Mouse (Mus musculus) left cerebral cortex, postnatal 14 days (tissue): ENCODE data around the gene Ppp1r13l. TPM values are rescaled to one million over a fixed set of nuclear protein-coding genes. Genes with fewer than 3 reads are reported as not detected.

Experiments
- DNase-seq, 2 experiments: peaks; one replicate each; pipeline ENCODE4 v3.0.0; 2021 to 2022; ENCODE audit warnings: low spot score in 2 of 2, mixed read lengths in 1 of 2
- intact Hi-C: fragments of 180-260 bp; cut with DNase I; formaldehyde crosslinking; loops from one replicate; pipeline ENCODE4 v1.15.1; 2025
- total RNA-seq, 2 experiments: library from RNA; stranded (reverse); gene quantifications; 2 replicates each; pipeline ENCODE4 v1.2.3; 2021

Gene Ppp1r13l
- total RNA-seq, 2 experiments from 2014 or later, result 6.0 to 6.7 TPM

DNA sequence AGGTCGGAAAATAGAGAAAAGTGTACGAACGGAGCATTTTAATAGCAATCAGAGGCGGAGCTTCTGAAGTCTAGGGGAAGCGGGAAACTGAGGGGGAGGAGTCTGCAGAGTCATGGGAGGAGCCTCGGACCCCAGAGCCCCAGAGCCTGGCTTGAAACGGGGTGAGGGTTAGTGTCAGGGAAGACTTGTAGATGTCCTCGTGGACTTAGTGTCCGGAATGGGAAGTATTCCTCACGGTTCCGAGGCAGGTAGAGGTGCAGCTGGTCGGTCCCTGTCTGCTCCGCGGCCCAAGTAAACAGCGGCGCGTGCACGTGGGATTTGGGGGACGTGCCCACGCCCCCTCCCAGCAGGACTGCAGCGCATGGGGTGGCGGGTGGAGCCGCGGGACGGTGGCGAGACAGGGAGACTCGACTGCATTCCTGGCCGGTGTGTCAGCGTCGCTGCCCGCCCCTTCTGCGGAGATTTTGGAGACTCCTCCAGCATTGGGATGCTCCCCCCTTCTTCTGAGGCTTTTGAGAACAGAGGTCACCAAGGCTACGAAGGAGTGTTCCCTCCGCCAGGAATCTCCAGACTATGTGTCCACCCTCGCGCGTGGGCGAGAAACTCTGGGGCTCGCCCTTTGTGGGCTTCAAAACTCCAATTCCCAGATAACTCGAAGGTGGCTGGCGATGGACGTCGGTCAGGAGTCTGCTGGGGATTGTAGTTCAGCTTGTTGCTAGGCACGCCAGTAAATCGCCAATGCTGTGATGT, 518 bp downstream of the Ppp1r13l start:
- peak; percentile 72 to 83 for DNase-seq
- intact Hi-C loops, result no loop called here

- peak; percentile 88 to 93 for DNase-seq
- intact Hi-C loops, result no loop called here
These were observed 1.4 kb downstream of the Ppp1r13l start for GRCm38 (mm10) chr7:19360944-19361343.

DNA sequence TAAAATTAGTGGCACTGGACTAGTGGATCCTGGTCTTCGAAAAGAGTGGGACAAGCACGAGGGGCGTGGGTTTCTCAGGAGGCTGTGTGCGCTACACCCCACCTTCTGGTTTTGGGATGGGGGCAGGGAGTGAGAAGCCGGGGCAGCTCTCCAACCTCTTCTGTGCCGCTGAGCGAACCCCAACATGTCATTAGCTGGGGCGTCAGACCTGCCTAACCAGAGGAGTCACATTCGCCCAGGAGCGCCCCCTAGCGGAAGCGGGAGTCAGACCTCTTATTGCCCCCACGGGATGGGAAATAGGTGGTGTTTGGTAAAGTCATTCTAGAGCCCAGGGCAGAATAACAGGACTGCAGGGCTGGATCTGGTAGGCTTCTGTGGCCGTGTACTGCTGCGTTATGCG, 2.2 kb downstream of the Ppp1r13l start:
- intact Hi-C loops, result no loop called here
- peak; percentile 59 to 67 for DNase-seq

GRCm38 (mm10) chr7:19362276-19362675, 2.7 kb downstream of the Ppp1r13l start:
- DNase-seq, result no peak
- intact Hi-C loops, result no loop called here

GRCm38 (mm10) chr7:19363881-19364280, 4.3 kb downstream of the Ppp1r13l start:
- intact Hi-C loops, result no loop called here
- peak in 1 of 2 experiments; percentile 51 for DNase-seq

DNA sequence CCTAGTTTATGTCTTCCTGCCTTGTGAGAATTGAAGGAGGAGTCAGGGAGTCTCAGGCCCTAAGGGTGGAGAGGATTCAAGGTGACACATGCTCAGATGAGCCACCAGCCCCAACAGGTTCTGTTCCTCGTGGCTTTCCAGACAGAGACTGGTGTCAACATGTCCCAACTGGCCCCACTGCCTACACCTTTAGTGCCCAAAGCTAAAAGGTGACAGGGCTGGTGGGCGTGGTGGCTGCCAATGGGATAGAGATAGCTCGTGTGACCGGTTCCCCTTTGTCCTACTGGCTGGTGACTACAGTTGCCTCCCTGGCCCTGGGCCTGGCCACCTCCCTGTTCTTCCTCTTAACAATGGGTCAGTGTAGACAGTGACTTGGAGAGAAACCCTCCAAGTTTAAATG, 5.8 kb downstream of the Ppp1r13l start:
- intact Hi-C loops, result no loop called here
- no peak for DNase-seq

GRCm38 (mm10) chr7:19368380-19368779, 8.8 kb downstream of the Ppp1r13l start:
- no peak for DNase-seq
- intact Hi-C loops, result no loop called here

DNA sequence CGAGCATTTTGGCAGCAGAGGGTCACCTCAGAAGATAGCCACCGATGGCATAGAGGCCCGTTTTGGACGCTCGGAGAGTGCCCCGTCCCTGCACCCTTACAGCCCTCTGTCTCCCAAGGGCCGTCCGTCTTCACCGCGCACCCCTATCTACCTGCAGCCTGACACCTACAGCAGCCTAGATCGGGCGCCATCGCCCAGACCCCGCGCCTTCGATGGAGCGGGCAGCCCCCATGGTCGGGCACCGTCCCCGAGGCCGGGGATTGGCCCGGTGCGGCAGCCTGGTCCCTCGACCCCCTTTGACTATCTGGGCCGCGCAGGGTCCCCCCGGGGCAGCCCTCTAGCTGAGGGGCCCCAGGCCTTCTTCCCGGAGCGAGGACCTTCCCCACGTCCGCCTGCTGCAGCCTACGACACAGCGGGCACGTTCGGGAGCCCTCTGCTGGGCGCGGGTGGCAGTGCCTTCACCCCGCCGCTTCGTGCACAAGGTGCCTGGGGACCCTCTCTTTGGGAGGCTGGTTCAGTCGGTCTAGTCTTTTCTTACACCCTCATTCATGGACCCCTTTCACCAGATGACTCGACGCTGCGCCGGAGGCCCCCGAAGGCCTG, 10.4 kb downstream of the Ppp1r13l start:
- DNase-seq, result peak; percentile 65 to 76
- intact Hi-C loops, result no loop called here

- intact Hi-C loops, result no loop called here
- no peak for DNase-seq
These were observed 13.8 kb downstream of the Ppp1r13l start for GRCm38 (mm10) chr7:19373367-19373766.

GRCm38 (mm10) chr7:19375368-19375767, 15.8 kb downstream of the Ppp1r13l start:
- intact Hi-C loops, result no loop called here
- DNase-seq, result no peak

DNA sequence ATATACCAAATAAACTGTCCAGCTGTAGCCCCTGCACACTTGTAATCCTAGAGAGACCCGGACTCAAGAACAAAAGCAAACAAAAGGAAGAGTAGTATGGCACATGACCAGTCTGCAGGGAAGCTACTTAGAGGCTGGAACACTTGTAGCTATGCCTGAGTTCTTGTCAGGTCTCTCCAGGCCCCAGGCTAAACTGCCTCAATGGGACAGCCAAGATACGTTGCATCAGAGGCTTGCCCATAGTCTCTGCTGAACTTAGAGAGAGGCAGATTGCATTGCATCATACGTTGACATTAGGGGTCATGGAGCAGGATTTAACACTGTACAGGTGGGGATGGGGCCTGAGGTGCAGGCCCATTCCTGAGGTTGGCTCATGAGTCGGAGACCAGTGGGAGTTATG, 16.5 kb downstream of the Ppp1r13l start:
- intact Hi-C loops, result no loop called here
- DNase-seq, result no peak

DNA sequence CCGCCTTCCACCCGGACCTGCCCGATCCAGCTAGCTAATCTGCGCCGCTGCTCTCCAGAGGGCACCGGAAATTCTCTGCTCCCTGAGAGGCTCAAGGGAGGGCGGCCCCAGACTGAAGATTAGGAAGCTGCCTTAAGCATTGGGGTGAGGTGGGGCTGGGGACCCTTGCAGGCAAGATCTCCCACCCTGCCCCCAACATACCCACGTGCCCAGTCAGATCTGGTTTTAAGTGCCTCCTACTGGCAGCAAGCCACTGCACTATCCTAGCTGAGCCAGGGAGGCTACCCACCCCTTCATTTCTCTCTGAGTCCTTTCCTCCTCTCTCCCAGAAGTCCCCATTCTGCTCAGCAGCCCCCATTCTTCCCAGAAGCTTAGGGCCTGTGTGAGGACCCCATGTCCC, 18.5 kb downstream of the Ppp1r13l start:
- intact Hi-C loops, result no loop called here
- DNase-seq, result no peak

- intact Hi-C loops, result no loop called here
- DNase-seq, result peak; percentile 99
These were observed 22.0 kb downstream of the Ppp1r13l start, which contains the start of gene Ercc2 for GRCm38 (mm10) chr7:19381377-19382165. Gene Ercc2, plus strand, starts transcription at chr7:19382010.

GRCm38 (mm10) chr7:19382166-19382541, 22.6 kb downstream of the Ppp1r13l start:
- DNase-seq, result no peak
- intact Hi-C loops, result no loop called here

DNA sequence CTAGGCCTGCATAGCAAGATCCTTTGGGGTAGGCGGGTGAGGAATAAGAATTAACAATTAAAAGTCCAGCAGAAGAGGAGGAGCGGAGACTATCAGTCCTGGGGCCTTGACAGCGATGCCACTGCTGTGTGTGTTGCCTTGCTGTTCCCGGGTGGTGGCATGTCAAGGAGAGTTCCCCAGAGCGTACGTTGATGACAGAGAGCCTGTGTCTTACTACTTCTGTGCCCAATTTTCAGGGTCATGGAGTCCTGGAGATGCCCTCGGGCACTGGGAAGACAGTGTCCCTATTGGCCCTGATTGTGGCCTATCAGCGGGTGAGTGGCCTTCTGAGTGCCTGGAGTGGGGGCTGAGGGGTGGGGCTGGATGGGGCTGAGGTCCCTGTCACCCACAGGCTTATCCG, 24.2 kb downstream of the Ppp1r13l start:
- DNase-seq, result no peak
- intact Hi-C loops, result no loop called here

- intact Hi-C loops, result no loop called here
- DNase-seq, result peak in 1 of 2 experiments; percentile 64
These were observed 29.3 kb downstream of the Ppp1r13l start for GRCm38 (mm10) chr7:19388699-19389413.

- intact Hi-C loops, result no loop called here
- no peak for DNase-seq
These were observed 34.9 kb downstream of the Ppp1r13l start for GRCm38 (mm10) chr7:19394484-19394883.

DNA sequence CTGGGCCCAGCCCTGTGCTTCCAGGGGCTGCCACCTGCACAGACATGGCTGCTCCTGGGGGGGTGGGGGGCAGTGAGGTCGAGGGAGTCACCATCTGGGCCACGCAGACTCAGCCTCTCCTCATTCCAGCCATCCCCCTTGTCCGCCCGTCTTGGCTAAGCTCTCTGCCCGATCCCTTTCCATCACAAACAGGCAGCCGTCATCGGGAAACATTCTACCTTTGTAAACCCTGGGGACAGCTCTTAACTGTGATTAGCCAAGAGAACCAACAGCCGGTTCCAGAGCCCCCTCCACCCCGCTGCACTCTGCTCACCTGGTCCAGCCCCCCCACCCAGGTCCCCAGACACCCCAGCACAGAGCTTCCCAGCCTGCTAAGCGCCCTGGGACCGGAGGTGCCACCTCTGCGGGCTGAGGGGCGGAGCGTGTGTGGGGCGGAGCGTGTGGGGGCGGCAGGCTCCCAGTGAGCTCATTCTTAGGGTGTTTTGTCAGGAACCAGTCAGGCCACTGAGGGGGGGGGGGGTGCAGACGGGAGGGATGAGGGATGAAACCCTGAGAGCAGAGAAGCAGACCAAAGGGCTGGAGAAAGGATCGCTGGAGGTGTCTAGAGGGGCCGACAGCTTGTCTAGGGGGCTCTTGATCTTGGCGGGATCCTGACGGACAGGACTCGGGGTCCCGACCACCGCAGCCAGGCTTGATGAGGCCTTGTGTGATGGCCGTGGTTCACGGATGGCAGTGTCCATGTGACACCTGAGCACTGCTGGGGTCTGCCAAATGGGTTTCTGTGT, 40.1 kb downstream of the Ppp1r13l start:
- no peak for DNase-seq
- intact Hi-C loops, result loop anchor here (10.0 kb wide), 3 partner anchors 175 to 295 kb away; partner anchors contain the start of genes Apoc1, Apoe, Gemin7 and Zfp296

- intact Hi-C loops, result loop anchor here (10.0 kb wide), 3 partner anchors 174 to 294 kb away; partner anchors contain the start of genes Apoc1, Apoe, Gemin7 and Zfp296
- DNase-seq, result no peak
These were observed 41.4 kb downstream of the Ppp1r13l start for GRCm38 (mm10) chr7:19400946-19401345.
